In genomic region chr4:121196205-121196604, GRCm38 (mm10) we compare ENCODE assay signal across 15 mouse cellular contexts. TPM values are rescaled to one million over a fixed set of nuclear protein-coding genes. Genes with fewer than 3 reads are reported as not detected.
DNase-seq lines count a peak whose midpoint lies in the region; ATAC-seq and TF ChIP-seq lines count a peak whose summit lies in the region.
"Had no signal": no experiment of that assay in that cellular context is flagged by ENCODE, and none has a peak within 500 bp of the region (broad histone marks: within the 10 kb centered on the region; RNA-seq: fewer than 3 reads in every experiment).

No protein-coding gene starts in this region.

- no peak for TF ChIP-seq EP300 in lung, postnatal 0 days (IDR thresholded peaks at IDR 0.05)

- H3K36me3 ChIP-seq in lung, postnatal 0 days (ENCODE audit: insufficient read depth, low read length): no peaks in the 10 kb centered on the region
- H3K36me3 ChIP-seq: midbrain, embryonic 15.5 days had no signal

- H3K4me1 ChIP-seq in lung, postnatal 0 days (ENCODE audit: insufficient read depth, low read depth, low read length): no peaks in the 10 kb centered on the region
- H3K4me1 ChIP-seq: embryonic facial prominence, embryonic 15.5 days; midbrain, embryonic 15.5 days had no signal

- H3K9me3 ChIP-seq in lung, postnatal 0 days (ENCODE audit: low read length): no peaks in the 10 kb centered on the region
- H3K9me3 ChIP-seq: embryonic facial prominence, embryonic 15.5 days; midbrain, embryonic 15.5 days had no signal

- ATAC-seq in lung, postnatal 0 days: no peak
- ATAC-seq in erythroblast, adult 5-6 weeks (replicated peaks; ENCODE audit: low FRiP score, poor library complexity, severe bottlenecking): no peak
- ATAC-seq: midbrain, embryonic 15.5 days had no signal

- no peak for TF ChIP-seq CTCF in lung, postnatal 0 days (IDR thresholded peaks at IDR 0.05)

- H3K27ac ChIP-seq in lung, postnatal 0 days (ENCODE audit: low read length): no peak overlapping the region
- H3K27ac ChIP-seq: embryonic facial prominence, embryonic 15.5 days; heart, adult 2 months; liver, embryonic 14.5 days; midbrain, embryonic 15.5 days had no signal

- no peak overlapping the region for H3K4me3 ChIP-seq in lung, postnatal 0 days (ENCODE audit: low read depth, low read length)
- H3K4me3 ChIP-seq: embryonic facial prominence, embryonic 15.5 days; heart, adult 2 months; midbrain, embryonic 15.5 days had no signal

- WGBS in lung, postnatal 0 days: 82% methylated on average over 2 of the region's 2 CpGs

- no peak overlapping the region for H3K4me2 ChIP-seq in lung, postnatal 0 days (replicated peaks; ENCODE audit: low read depth, low read length)
- H3K4me2 ChIP-seq: embryonic facial prominence, embryonic 15.5 days; midbrain, embryonic 15.5 days had no signal

- no peaks in the 10 kb centered on the region for H3K27me3 ChIP-seq in lung, postnatal 0 days (replicated peaks; ENCODE audit: insufficient read depth, low read length)
- H3K27me3 ChIP-seq: embryonic facial prominence, embryonic 15.5 days; midbrain, embryonic 15.5 days had no signal

- H3K9ac ChIP-seq in lung, postnatal 0 days (replicated peaks; ENCODE audit: low read depth): no peak overlapping the region
- H3K9ac ChIP-seq: embryonic facial prominence, embryonic 15.5 days; liver, embryonic 14.5 days; midbrain, embryonic 15.5 days had no signal

- peak; percentile 28 for DNase-seq in lung, postnatal 0 days (ENCODE audit: low spot score)
- no peak for DNase-seq in lung, postnatal 10 days
- peak; percentile 75 for DNase-seq in T-cell, adult 2 months (ENCODE audit: low spot score)
- peak; percentile 83 for DNase-seq in naive thymus-derived CD4-positive, alpha-beta T cell, adult 2 months (ENCODE audit: low read depth)
- peak; percentile 72 for DNase-seq in thymus, postnatal 14 days
- no peak for DNase-seq in gastrocnemius, postnatal 4 days (ENCODE audit: low spot score in 2 of 2)
- no peak for DNase-seq in cerebellum, adult 11-12 months
- DNase-seq: cerebellum, postnatal 36 days; kidney, adult 18-20 months; right cerebral cortex, postnatal 4 days had no signal

RNA-seq across cellular contexts. Expression of gene Rlf, which starts 18.7 kb away (rescaled TPM):
- polyA plus RNA-seq in lung, postnatal 0 days (2015; fragmentation: Nextera tagmentation; extraction: Ambion mirVana): 9.9 and 11.3 TPM in 2 replicates
- total RNA-seq in gastrocnemius, postnatal 4 days (2021): 10 to 100 TPM; 18.2 to 21.3 TPM
- total RNA-seq in erythroblast, adult 5-6 weeks (2015; ENCODE audit: low replicate concordance): 29.0 and 39.9 TPM in 2 replicates
- total RNA-seq in erythroblast, adult 5-6 weeks (2017; ENCODE audit: low replicate concordance): 74.6 and 91.1 TPM in 2 replicates

Comparison
In these comparisons a context has a peak if more than half of its experiments do, and no peak if none do; other contexts are left out.
1. DNase-seq: peak in lung, postnatal 0 days (single experiment), T-cell, adult 2 months (single experiment), naive thymus-derived CD4-positive, alpha-beta T cell, adult 2 months (single experiment) and thymus, postnatal 14 days (single experiment); none in lung, postnatal 10 days (single experiment), gastrocnemius, postnatal 4 days (0 of 2) and cerebellum, adult 11-12 months (single experiment).